Mouse (Mus musculus) hindbrain, postnatal 0 days (tissue): ENCODE data around the gene Olfr1358. TPM values are rescaled to one million over a fixed set of nuclear protein-coding genes. Genes with fewer than 3 reads are reported as not detected.
"Not testable (repeated sequence)": the region's sequence is repeated elsewhere in the genome, so short reads cannot be mapped to it uniquely, and the experiment has no call there.

Source experiments
- ATAC-seq: fragments of 200-750 bp; cut with Nextera tagmentation; 2 replicates; pipeline ENCODE4 v1.8.0; 2017; ENCODE audit warnings: mild to moderate bottlenecking, moderate TSS enrichment, moderate library complexity
- DNase-seq: peaks from one replicate; pipeline ENCODE4 v3.0.0-alpha.2; 2015; ENCODE audit warnings: low spot score
- H3K27ac ChIP-seq: fragments of 300-500 bp; sonication (generic); 2 replicates; pipeline ENCODE4 v1.5.1; 2014; ENCODE audit warnings: mild to moderate bottlenecking
- H3K27me3 ChIP-seq: fragments of 300-500 bp; sonication (generic); 2 replicates; pipeline ENCODE4 v1.6.1; 2014; ENCODE audit warnings: low read length, mixed read lengths; ENCODE audit not compliant: insufficient read depth
- H3K36me3 ChIP-seq: fragments of 300-500 bp; sonication (generic); 2 replicates; pipeline ENCODE4 v1.6.1; 2014; ENCODE audit warnings: low read length, mixed read lengths; ENCODE audit not compliant: insufficient read depth
- H3K4me1 ChIP-seq: fragments of 300-500 bp; sonication (generic); 2 replicates; pipeline ENCODE4 v1.6.1; 2014; ENCODE audit warnings: antibody characterized with exemption, low read length, mixed read lengths; ENCODE audit not compliant: insufficient read depth
- H3K4me2 ChIP-seq: fragments of 300-500 bp; sonication (generic); 2 replicates; pipeline ENCODE4 v1.6.1; 2014; ENCODE audit warnings: low read depth, mild to moderate bottlenecking, low read length, moderate library complexity, mixed read lengths
- H3K4me3 ChIP-seq: fragments of 300-500 bp; sonication (generic); 2 replicates; pipeline ENCODE4 v1.5.1; 2014; ENCODE audit warnings: low read length
- H3K9ac ChIP-seq: fragments of 300-500 bp; sonication (generic); replicated peaks from 2 replicates; pipeline ENCODE4 v1.6.1; 2014; ENCODE audit warnings: mild to moderate bottlenecking, low read length, moderate library complexity, mixed read lengths
- H3K9me3 ChIP-seq: fragments of 300-500 bp; sonication (generic); 2 replicates; pipeline ENCODE4 v1.6.1; 2016; ENCODE audit warnings: low read length, mixed read lengths
- CTCF ChIP-seq: IDR thresholded peaks from 2 replicates; pipeline ENCODE4 v1.5.1; 2016; ENCODE audit warnings: antibody characterized with exemption, control low read depth, low read depth
- WGBS: fragments of 180-500 bp; shearing (Covaris S2); extraction: QIAGEN DNeasy Blood & Tissue Kit; methylation state at CpG from one replicate; pipeline ENCODE4 v1.1.7; 2014; 5-methylcytosine and 5-hydroxymethylcytosine counted together
- polyA plus RNA-seq: library from polyadenylated mRNA; unstranded; fragments of >200 nt; fragmentation: Nextera tagmentation; extraction: Ambion mirVana; gene quantifications from 2 replicates; pipeline ENCODE4 v1.2.1, GENCODE M21; 2015
- total RNA-seq: library from RNA; depleted of rRNA; stranded (reverse); fragments of >200 nt; gene quantifications from 2 replicates; pipeline ENCODE4 v1.2.3, GENCODE M21; 2014

The Olfr1358 gene
- total and polyA plus RNA-seq, 2 experiments from 2014 or later = not detected

- DNase-seq (peak; percentile 28), ATAC-seq (peak; percentile 45; the same call in 1 of the 2 replicates)
- H3K4me2 ChIP-seq = no peak overlapping the region
Observed at GRCm38 (mm10) chr10:78519792-78520191, 2.6 kb downstream of the Olfr1358 start.

DNA sequence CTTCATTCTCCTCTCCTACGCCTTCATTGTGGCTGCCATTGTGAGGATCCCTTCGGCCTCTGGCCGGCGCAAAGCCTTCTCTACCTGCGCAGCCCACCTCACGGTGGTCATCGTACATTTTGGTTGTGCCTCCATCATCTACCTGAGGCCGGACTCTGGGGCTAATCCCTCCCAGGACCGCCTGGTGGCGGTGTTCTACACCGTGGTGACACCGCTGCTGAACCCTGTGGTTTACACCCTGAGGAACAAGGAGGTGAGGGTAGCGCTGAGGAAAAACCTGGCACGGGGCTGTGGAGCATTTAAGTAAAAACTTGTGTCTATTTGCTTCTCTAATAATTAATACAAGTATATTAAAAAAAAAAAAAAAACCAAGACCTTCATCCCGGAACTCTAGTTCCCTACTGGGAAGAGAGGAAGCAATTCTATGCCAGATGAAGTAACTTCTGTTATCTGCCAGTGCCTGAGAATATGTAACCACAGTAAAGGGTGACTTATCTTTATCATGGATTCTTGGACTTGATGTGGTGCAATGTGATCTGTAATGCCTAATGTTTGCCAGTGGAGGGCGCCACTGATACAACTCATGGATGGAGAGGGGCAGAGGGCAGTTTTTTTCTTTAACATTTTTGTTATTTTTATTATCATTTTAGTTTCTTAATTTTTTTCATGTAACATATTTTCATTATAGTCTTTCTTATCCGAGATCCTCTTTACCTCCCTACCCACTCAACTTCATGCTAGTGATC is 3.2 kb downstream of the Olfr1358 start:
- Histone ChIP-seq H3K4me2 (no peak overlapping the region), H3K36me3 (no peaks in the 10 kb centered on the region), H3K27ac (no peak overlapping the region), H3K4me3 (no peak overlapping the region), H3K4me1 (no peaks in the 10 kb centered on the region), H3K27me3 (no peaks in the 10 kb centered on the region), H3K9me3 (no peaks in the 10 kb centered on the region), H3K9ac (no peak overlapping the region)
- DNase-seq (peak; percentile 29), ATAC-seq (no peak)
- WGBS = 60% methylated on average over 17 of the region's 17 CpGs
- peak; percentile 57 for TF ChIP-seq CTCF

More at GRCm38 (mm10) chr10:78519792-78520191, 2.6 kb downstream of the Olfr1358 start:
- WGBS = 78% methylated on average over 9 of the region's 9 CpGs
- Histone ChIP-seq H3K4me1 (no peaks in the 10 kb centered on the region), H3K27ac (no peak overlapping the region), H3K9ac (no peak overlapping the region), H3K27me3 (no peaks in the 10 kb centered on the region), H3K9me3 (no peaks in the 10 kb centered on the region), H3K36me3 (no peaks in the 10 kb centered on the region), H3K4me3 (no peak overlapping the region)
- no peak for TF ChIP-seq CTCF

GRCm38 (mm10) chr10:78525071-78525470 is 7.8 kb downstream of the Olfr1358 start:
- not testable (repeated sequence) for H3K4me2 ChIP-seq, H3K27ac ChIP-seq, H3K27me3 ChIP-seq, H3K36me3 ChIP-seq, DNase-seq, H3K9me3 ChIP-seq, H3K4me3 ChIP-seq, H3K4me1 ChIP-seq, H3K9ac ChIP-seq, ATAC-seq
- WGBS = 55% methylated on average over 3 of the region's 3 CpGs

- Histone ChIP-seq H3K9me3 (no peaks in the 10 kb centered on the region), H3K9ac (no peak overlapping the region), H3K4me1 (no peaks in the 10 kb centered on the region), H3K27ac (no peak overlapping the region), H3K4me2 (no peak overlapping the region), H3K4me3 (no peak overlapping the region), H3K27me3 (no peaks in the 10 kb centered on the region), H3K36me3 (no peaks in the 10 kb centered on the region)
- DNase-seq = no peak
- no peak for TF ChIP-seq CTCF
- no peak for ATAC-seq
- 45% methylated on average over 4 of the region's 4 CpGs for WGBS
Observed at GRCm38 (mm10) chr10:78525511-78525910, 8.3 kb downstream of the Olfr1358 start.

GRCm38 (mm10) chr10:78540943-78541342 is 23.7 kb downstream of the Olfr1358 start:
- no peak for ATAC-seq
- Histone ChIP-seq H3K27ac (no peak overlapping the region), H3K9me3 (no peaks in the 10 kb centered on the region), H3K4me1 (no peaks in the 10 kb centered on the region), H3K4me3 (no peak overlapping the region), H3K36me3 (no peaks in the 10 kb centered on the region), H3K4me2 (no peak overlapping the region), H3K27me3 (no peaks in the 10 kb centered on the region), H3K9ac (no peak overlapping the region)
- 77% methylated on average over 2 of the region's 2 CpGs for WGBS
- peak; percentile 5 for DNase-seq
- peak; percentile 50 for TF ChIP-seq CTCF

GRCm38 (mm10) chr10:78565070-78565469 is 47.8 kb downstream of the Olfr1358 start:
- no peak for ATAC-seq
- TF ChIP-seq CTCF = no peak
- 87% methylated on average over 1 of the region's 1 CpGs for WGBS

DNA sequence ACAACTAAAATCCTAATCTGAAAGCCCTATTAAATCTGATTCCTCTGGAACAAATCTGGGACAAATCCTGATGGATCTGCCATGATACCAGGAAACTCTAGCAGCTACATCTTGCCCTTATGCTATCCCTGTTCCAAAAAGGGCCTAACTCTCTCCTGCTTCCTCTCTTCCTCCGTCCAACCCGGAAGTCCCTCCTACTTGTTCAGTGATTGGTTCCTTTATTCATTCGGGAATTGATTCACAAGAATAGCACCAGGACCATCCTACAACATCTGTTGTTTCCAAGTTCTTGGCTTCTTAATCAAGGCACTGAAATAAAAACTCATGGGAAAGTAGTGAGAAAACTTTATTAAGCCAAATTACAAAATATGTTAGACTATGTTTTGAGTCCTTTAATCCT is 52.0 kb downstream of the Olfr1358 start:
- Histone ChIP-seq H3K36me3 (no peaks in the 10 kb centered on the region), H3K27ac (no peak overlapping the region), H3K4me1 (no peaks in the 10 kb centered on the region), H3K27me3 (no peaks in the 10 kb centered on the region), H3K4me3 (no peak overlapping the region), H3K9me3 (no peaks in the 10 kb centered on the region), H3K9ac (no peak overlapping the region), H3K4me2 (no peak overlapping the region)
- 75% methylated on average over 3 of the region's 3 CpGs for WGBS
- ATAC-seq (no peak), DNase-seq (no peak)
- TF ChIP-seq CTCF = no peak

More at GRCm38 (mm10) chr10:78565070-78565469, 47.8 kb downstream of the Olfr1358 start:
- Histone ChIP-seq H3K9ac (no peak overlapping the region), H3K9me3 (no peaks in the 10 kb centered on the region), H3K4me2 (no peak overlapping the region), H3K27me3 (no peaks in the 10 kb centered on the region), H3K4me1 (no peaks in the 10 kb centered on the region), H3K36me3 (no peaks in the 10 kb centered on the region), H3K27ac (no peak overlapping the region), H3K4me3 (no peak overlapping the region)
- DNase-seq = no peak
